Mouse (Mus musculus) heart, embryonic 12.5 days (tissue): ENCODE measurements around the gene Uvrag. TPM values are rescaled to one million over a fixed set of nuclear protein-coding genes. Genes with fewer than 3 reads are reported as not detected.

Source experiments
- ATAC-seq: fragments of 200-750 bp; cut with Nextera tagmentation; 2 replicates; pipeline ENCODE4 v1.8.0; 2017; ENCODE audit warnings: moderate TSS enrichment, moderate library complexity; ENCODE audit not compliant: insufficient number of reproducible peaks, low FRiP score
- H3K27ac ChIP-seq: fragments of 300-500 bp; sonication (generic); 2 replicates; pipeline ENCODE4 v1.5.1; 2016; ENCODE audit warnings: mild to moderate bottlenecking, moderate library complexity; ENCODE audit not compliant: poor library complexity, severe bottlenecking
- H3K27me3 ChIP-seq: fragments of 300-500 bp; sonication (generic); replicated peaks from 2 replicates; pipeline ENCODE4 v1.6.1; 2016; ENCODE audit warnings: mild to moderate bottlenecking, moderate library complexity
- H3K36me3 ChIP-seq: fragments of 300-500 bp; sonication (generic); 2 replicates; pipeline ENCODE4 v1.6.1; 2016; ENCODE audit warnings: mild to moderate bottlenecking, moderate library complexity
- H3K4me1 ChIP-seq: fragments of 300-500 bp; sonication (generic); replicated peaks from 2 replicates; pipeline ENCODE4 v1.6.1; 2016; ENCODE audit warnings: mild to moderate bottlenecking
- H3K4me2 ChIP-seq: fragments of 300-500 bp; sonication (generic); 2 replicates; pipeline ENCODE4 v1.6.1; 2016; ENCODE audit warnings: mild to moderate bottlenecking, moderate library complexity
- H3K4me3 ChIP-seq: fragments of 300-500 bp; sonication (generic); 2 replicates; pipeline ENCODE4 v1.5.1; 2016; ENCODE audit warnings: mild to moderate bottlenecking
- H3K9ac ChIP-seq: fragments of 300-500 bp; sonication (generic); 2 replicates; pipeline ENCODE4 v1.6.1; 2016; ENCODE audit warnings: mild to moderate bottlenecking, moderate library complexity
- H3K9me3 ChIP-seq: fragments of 300-500 bp; sonication (generic); replicated peaks from 2 replicates; pipeline ENCODE4 v1.6.1; 2016; ENCODE audit warnings: mild to moderate bottlenecking, moderate library complexity
- WGBS: fragments of 180-500 bp; shearing (Covaris S2); methylation state at CpG from one replicate; pipeline ENCODE4 v1.1.7; 2016; 5-methylcytosine and 5-hydroxymethylcytosine counted together
- polyA plus RNA-seq: library from polyadenylated mRNA; unstranded; fragments of >200 nt; fragmentation: Nextera tagmentation; extraction: Ambion mirVana; gene quantifications from 2 replicates; pipeline ENCODE4 v1.2.1, GENCODE M21; 2016

Gene Uvrag
- polyA plus RNA-seq, 1 experiment from 2014 or later = 19.6 TPM

DNA sequence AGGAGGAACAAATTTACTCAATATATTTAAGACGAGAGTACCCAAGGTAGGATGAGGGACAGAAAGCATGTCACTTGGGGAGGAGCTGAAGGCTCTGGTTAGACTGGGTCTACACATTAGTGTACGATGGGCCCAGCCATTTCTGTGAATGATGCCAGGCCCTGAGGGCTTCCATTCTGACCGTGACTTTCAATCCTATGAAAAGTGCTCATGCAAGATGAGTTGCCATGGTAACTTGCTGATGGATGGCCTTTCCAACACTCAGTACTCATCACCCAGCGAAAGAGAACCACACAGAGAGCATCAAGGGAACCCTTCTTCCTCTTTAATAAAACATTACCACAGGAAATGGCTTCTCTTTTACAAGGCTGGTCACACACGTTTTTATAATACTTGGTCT lies 252.1 kb downstream of the Uvrag start:
- Histone ChIP-seq H3K27me3 (no peaks in the 10 kb centered on the region), H3K36me3 (peaks cover 28% of the 10 kb centered on the region), H3K27ac (no peak overlapping the region), H3K4me1 (peaks cover 9% of the 10 kb centered on the region), H3K4me3 (no peak overlapping the region), H3K4me2 (no peak overlapping the region), H3K9ac (no peak overlapping the region), H3K9me3 (no peaks in the 10 kb centered on the region)
- 76% methylated on average over 5 of the region's 5 CpGs for WGBS
- no peak for ATAC-seq

DNA sequence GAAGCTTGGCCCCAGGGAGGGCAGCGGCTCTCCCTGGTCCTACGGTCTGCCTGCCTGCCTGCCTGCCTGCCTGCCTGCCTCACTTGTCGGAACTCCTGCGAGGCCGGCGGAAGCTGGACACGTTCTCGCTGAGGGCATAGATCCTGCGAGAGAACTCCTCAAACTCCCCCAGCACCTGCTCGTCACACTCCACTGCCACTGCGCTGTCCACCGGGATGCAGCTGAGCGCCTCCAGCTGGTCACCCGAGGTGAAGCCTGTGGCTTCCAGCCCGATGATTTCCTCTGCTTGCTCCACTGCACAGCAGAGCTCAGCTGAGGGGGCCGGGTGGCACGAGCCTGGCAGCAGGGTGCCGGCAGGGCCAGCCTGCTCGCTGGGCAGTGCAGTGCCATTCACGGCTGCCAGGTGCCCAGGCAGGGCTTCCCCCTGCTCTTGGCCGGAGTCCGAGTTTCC lies 253.1 kb downstream of the Uvrag start:
- no peak overlapping the region for H3K4me3 ChIP-seq
- H3K9me3 ChIP-seq = no peaks in the 10 kb centered on the region
- WGBS = 67% methylated on average over 22 of the region's 22 CpGs
- no peak overlapping the region for H3K4me2 ChIP-seq
- no peak for ATAC-seq
- H3K27me3 ChIP-seq = no peaks in the 10 kb centered on the region
- peaks cover 6% of the 10 kb centered on the region; the same call in 1 of the 2 replicates for H3K4me1 ChIP-seq
- no peak overlapping the region for H3K27ac ChIP-seq
- peaks cover 28% of the 10 kb centered on the region for H3K36me3 ChIP-seq
- H3K9ac ChIP-seq = no peak overlapping the region

GRCm38 (mm10) chr7:98881887-98882286 lies 259.1 kb downstream of the Uvrag start:
- Histone ChIP-seq H3K36me3 (peaks cover 17% of the 10 kb centered on the region; the same call in 1 of the 2 replicates), H3K4me2 (no peak overlapping the region), H3K9ac (no peak overlapping the region), H3K9me3 (no peaks in the 10 kb centered on the region), H3K4me1 (peaks cover 5% of the 10 kb centered on the region), H3K27ac (no peak overlapping the region), H3K4me3 (no peak overlapping the region), H3K27me3 (no peaks in the 10 kb centered on the region)
- WGBS = 68% methylated on average over 4 of the region's 4 CpGs
- ATAC-seq = no peak

- no peaks in the 10 kb centered on the region for H3K27me3 ChIP-seq
- ATAC-seq = no peak
- 70% methylated on average over 2 of the region's 2 CpGs for WGBS
- H3K27ac ChIP-seq = no peak overlapping the region
- H3K36me3 ChIP-seq = peaks cover 4% of the 10 kb centered on the region; the same call in 1 of the 2 replicates
- no peak overlapping the region for H3K4me3 ChIP-seq
- no peak overlapping the region for H3K9ac ChIP-seq
- no peaks in the 10 kb centered on the region for H3K9me3 ChIP-seq
- H3K4me2 ChIP-seq = no peak overlapping the region
- H3K4me1 ChIP-seq = peaks cover 29% of the 10 kb centered on the region
These were observed 261.8 kb downstream of the Uvrag start for GRCm38 (mm10) chr7:98879176-98879575.

- Histone ChIP-seq H3K36me3 (no peaks in the 10 kb centered on the region), H3K4me3 (no peak overlapping the region), H3K4me1 (peaks cover 46% of the 10 kb centered on the region), H3K27me3 (no peaks in the 10 kb centered on the region), H3K27ac (peak overlapping the region; percentile 28; the same call in 1 of the 2 replicates), H3K9ac (no peak overlapping the region), H3K9me3 (no peaks in the 10 kb centered on the region), H3K4me2 (peak overlapping the region; percentile 8; the same call in 1 of the 2 replicates)
- 37% methylated on average over 13 of the region's 13 CpGs for WGBS
- ATAC-seq = no peak
These were observed 264.8 kb downstream of the Uvrag start for GRCm38 (mm10) chr7:98876119-98876518.

- Histone ChIP-seq H3K27ac (no peak overlapping the region), H3K27me3 (no peaks in the 10 kb centered on the region), H3K4me3 (no peak overlapping the region), H3K9ac (no peak overlapping the region), H3K36me3 (no peaks in the 10 kb centered on the region), H3K4me1 (peaks cover 52% of the 10 kb centered on the region), H3K4me2 (no peak overlapping the region), H3K9me3 (no peaks in the 10 kb centered on the region)
- no peak for ATAC-seq
- WGBS = 41% methylated on average over 13 of the region's 13 CpGs
These were observed 265.5 kb downstream of the Uvrag start for GRCm38 (mm10) chr7:98875390-98875990.

GRCm38 (mm10) chr7:98874411-98874951 lies 266.5 kb downstream of the Uvrag start:
- Histone ChIP-seq H3K4me1 (peaks cover 60% of the 10 kb centered on the region), H3K36me3 (no peaks in the 10 kb centered on the region), H3K4me2 (no peak overlapping the region), H3K9ac (no peak overlapping the region), H3K4me3 (no peak overlapping the region), H3K9me3 (no peaks in the 10 kb centered on the region), H3K27me3 (0 out of 2 replicates have a peak, but pooled peaks cover 2% of the 10 kb centered on the region), H3K27ac (peak overlapping the region; percentile 26; the same call in 1 of the 2 replicates)
- ATAC-seq = 0 out of 2 replicates have a peak, but pooled peaks have one; percentile 19
- 42% methylated on average over 6 of the region's 6 CpGs for WGBS

- H3K27ac ChIP-seq = no peak overlapping the region
These were observed 267.6 kb downstream of the Uvrag start for GRCm38 (mm10) chr7:98873316-98873715.

GRCm38 (mm10) chr7:98871882-98872281 lies 269.1 kb downstream of the Uvrag start:
- WGBS = 61% methylated on average over 12 of the region's 12 CpGs
- Histone ChIP-seq H3K4me2 (no peak overlapping the region), H3K27me3 (0 out of 2 replicates have a peak, but pooled peaks cover 4% of the 10 kb centered on the region), H3K27ac (no peak overlapping the region), H3K9me3 (no peaks in the 10 kb centered on the region), H3K4me1 (peaks cover 81% of the 10 kb centered on the region), H3K36me3 (no peaks in the 10 kb centered on the region), H3K9ac (no peak overlapping the region), H3K4me3 (no peak overlapping the region)
- no peak for ATAC-seq

More at GRCm38 (mm10) chr7:98873316-98873715, 267.6 kb downstream of the Uvrag start:
- 78% methylated on average over 12 of the region's 12 CpGs for WGBS
- Histone ChIP-seq H3K36me3 (no peaks in the 10 kb centered on the region), H3K4me2 (no peak overlapping the region), H3K9ac (no peak overlapping the region), H3K4me1 (peaks cover 72% of the 10 kb centered on the region), H3K9me3 (no peaks in the 10 kb centered on the region), H3K4me3 (no peak overlapping the region), H3K27me3 (0 out of 2 replicates have a peak, but pooled peaks cover 4% of the 10 kb centered on the region)
- ATAC-seq = no peak

DNA sequence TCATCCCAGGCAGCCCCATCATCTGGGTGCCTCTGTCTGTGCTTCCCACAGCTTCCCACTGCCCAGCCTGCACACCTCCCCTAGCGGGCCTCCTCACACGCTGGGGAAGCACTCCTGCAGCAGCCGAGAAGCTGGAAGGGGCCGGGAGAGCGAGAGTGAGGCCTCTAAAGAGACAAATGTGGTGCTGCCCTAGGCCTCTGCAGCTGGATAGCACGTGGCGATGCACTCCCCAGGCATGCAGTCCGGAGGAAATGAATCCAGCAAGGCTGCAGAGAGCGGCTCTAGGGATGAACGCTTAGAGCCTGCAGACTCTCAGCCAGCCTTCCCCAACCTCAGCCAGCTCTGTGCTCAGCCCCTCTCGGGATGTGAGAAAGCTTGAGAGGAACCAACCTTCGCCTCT lies 270.1 kb downstream of the Uvrag start:
- Histone ChIP-seq H3K9ac (no peak overlapping the region), H3K27me3 (0 out of 2 replicates have a peak, but pooled peaks cover 4% of the 10 kb centered on the region), H3K27ac (peak overlapping the region; percentile 9; the same call in 1 of the 2 replicates), H3K4me1 (peaks cover 78% of the 10 kb centered on the region), H3K4me3 (no peak overlapping the region), H3K9me3 (no peaks in the 10 kb centered on the region), H3K4me2 (no peak overlapping the region), H3K36me3 (no peaks in the 10 kb centered on the region)
- no peak for ATAC-seq
- 18% methylated on average over 12 of the region's 12 CpGs for WGBS

GRCm38 (mm10) chr7:98869070-98869469 lies 271.9 kb downstream of the Uvrag start:
- 0 out of 2 replicates have a peak, but pooled peaks cover 4% of the 10 kb centered on the region for H3K27me3 ChIP-seq
- no peak overlapping the region for H3K4me3 ChIP-seq
- no peak overlapping the region for H3K4me2 ChIP-seq
- no peak overlapping the region for H3K9ac ChIP-seq
- no peak overlapping the region for H3K27ac ChIP-seq
- 57% methylated on average over 3 of the region's 3 CpGs for WGBS
- no peak for ATAC-seq
- no peaks in the 10 kb centered on the region for H3K36me3 ChIP-seq
- H3K4me1 ChIP-seq = peaks cover 71% of the 10 kb centered on the region
- H3K9me3 ChIP-seq = no peaks in the 10 kb centered on the region
